Mouse (Mus musculus) liver, embryonic 15.5 days (tissue): ENCODE results near the gene Ankrd55. TPM values are rescaled to one million over a fixed set of nuclear protein-coding genes. Genes with fewer than 3 reads are reported as not detected.

ENCODE experiments used
- ATAC-seq: fragments of 200-750 bp; cut with Nextera tagmentation; 2 replicates; pipeline ENCODE4 v1.8.0; 2017; ENCODE audit warnings: moderate number of reproducible peaks, mild to moderate bottlenecking, moderate library complexity; ENCODE audit not compliant: insufficient read depth
- H3K27ac ChIP-seq: fragments of 300-500 bp; sonication (generic); replicated peaks from 2 replicates; pipeline ENCODE4 v1.5.1; 2015; ENCODE audit warnings: mild to moderate bottlenecking, inconsistent platforms
- H3K27me3 ChIP-seq: fragments of 300-500 bp; sonication (generic); 2 replicates; pipeline ENCODE4 v1.6.1; 2015; ENCODE audit warnings: mild to moderate bottlenecking, inconsistent platforms
- H3K36me3 ChIP-seq: fragments of 300-500 bp; sonication (generic); replicated peaks from 2 replicates; pipeline ENCODE4 v1.6.1; 2015; ENCODE audit warnings: moderate library complexity, mild to moderate bottlenecking, inconsistent platforms
- H3K4me1 ChIP-seq: fragments of 300-500 bp; sonication (generic); replicated peaks from 2 replicates; pipeline ENCODE4 v1.6.1; 2015; ENCODE audit warnings: inconsistent platforms
- H3K4me2 ChIP-seq: fragments of 300-500 bp; sonication (generic); 2 replicates; pipeline ENCODE4 v1.6.1; 2015; ENCODE audit warnings: moderate library complexity, mild to moderate bottlenecking, inconsistent platforms
- H3K4me3 ChIP-seq: fragments of 300-500 bp; sonication (generic); replicated peaks from 2 replicates; pipeline ENCODE4 v1.5.1; 2015; ENCODE audit warnings: mild to moderate bottlenecking, inconsistent platforms
- H3K9ac ChIP-seq: fragments of 300-500 bp; sonication (generic); 2 replicates; pipeline ENCODE4 v1.6.1; 2015; ENCODE audit warnings: moderate library complexity, mild to moderate bottlenecking, inconsistent platforms
- H3K9me3 ChIP-seq: fragments of 300-500 bp; sonication (generic); replicated peaks from 2 replicates; pipeline ENCODE4 v1.6.1; 2016; ENCODE audit warnings: inconsistent platforms
- WGBS: fragments of 180-500 bp; shearing (Covaris S2); methylation state at CpG from one replicate; pipeline ENCODE4 v1.1.7; 2015; ENCODE audit warnings: mixed read lengths; ENCODE audit not compliant: insufficient replicate concordance; 5-methylcytosine and 5-hydroxymethylcytosine counted together
- polyA plus RNA-seq: library from polyadenylated mRNA; unstranded; fragments of >200 nt; fragmentation: Nextera tagmentation; extraction: Ambion mirVana; gene quantifications from 2 replicates; pipeline ENCODE4 v1.2.1, GENCODE M21; 2015

Gene Ankrd55
- polyA plus RNA-seq, 1 experiment from 2014 or later = 0.08 TPM

- no peak overlapping the region for H3K27ac ChIP-seq
- H3K27me3 ChIP-seq = no peaks in the 10 kb centered on the region
- H3K36me3 ChIP-seq = no peaks in the 10 kb centered on the region
- no peaks in the 10 kb centered on the region for H3K4me1 ChIP-seq
- no peak for ATAC-seq
- WGBS = 67% methylated on average over 5 of the region's 5 CpGs
- no peaks in the 10 kb centered on the region for H3K9me3 ChIP-seq
- H3K4me2 ChIP-seq = no peak overlapping the region
- H3K9ac ChIP-seq = no peak overlapping the region
- no peak overlapping the region for H3K4me3 ChIP-seq
Observed at GRCm38 (mm10) chr13:112343628-112344009, 55.4 kb downstream of the Ankrd55 start.

- WGBS = 43% methylated on average over 8 of the region's 8 CpGs
- H3K9me3 ChIP-seq = no peaks in the 10 kb centered on the region
- H3K4me2 ChIP-seq = no peak overlapping the region
- no peak overlapping the region for H3K27ac ChIP-seq
- no peaks in the 10 kb centered on the region for H3K4me1 ChIP-seq
- no peaks in the 10 kb centered on the region for H3K27me3 ChIP-seq
- H3K4me3 ChIP-seq = no peak overlapping the region
- no peak for ATAC-seq
- no peak overlapping the region for H3K9ac ChIP-seq
- no peaks in the 10 kb centered on the region for H3K36me3 ChIP-seq
Observed at GRCm38 (mm10) chr13:112344270-112344864, 56.1 kb downstream of the Ankrd55 start.

- no peaks in the 10 kb centered on the region for H3K4me1 ChIP-seq
- no peaks in the 10 kb centered on the region for H3K27me3 ChIP-seq
- no peak overlapping the region for H3K4me2 ChIP-seq
- no peaks in the 10 kb centered on the region for H3K9me3 ChIP-seq
- WGBS = 53% methylated on average over 2 of the region's 2 CpGs
- no peak overlapping the region for H3K4me3 ChIP-seq
- ATAC-seq = no peak
- H3K27ac ChIP-seq = no peak overlapping the region
- no peaks in the 10 kb centered on the region for H3K36me3 ChIP-seq
- no peak overlapping the region for H3K9ac ChIP-seq
Observed at GRCm38 (mm10) chr13:112345542-112345941, 57.3 kb downstream of the Ankrd55 start.

GRCm38 (mm10) chr13:112346031-112346430 lies 57.8 kb downstream of the Ankrd55 start:
- Histone ChIP-seq H3K4me1 (no peaks in the 10 kb centered on the region), H3K36me3 (no peaks in the 10 kb centered on the region), H3K4me3 (no peak overlapping the region), H3K27ac (no peak overlapping the region), H3K9ac (no peak overlapping the region), H3K4me2 (no peak overlapping the region), H3K9me3 (no peaks in the 10 kb centered on the region), H3K27me3 (no peaks in the 10 kb centered on the region)
- no peak for ATAC-seq
- WGBS = 70% methylated on average over 11 of the region's 11 CpGs

- Histone ChIP-seq H3K27ac (no peak overlapping the region), H3K27me3 (no peaks in the 10 kb centered on the region), H3K4me3 (no peak overlapping the region), H3K4me2 (no peak overlapping the region), H3K9me3 (no peaks in the 10 kb centered on the region), H3K9ac (no peak overlapping the region), H3K4me1 (no peaks in the 10 kb centered on the region), H3K36me3 (no peaks in the 10 kb centered on the region)
- no peak for ATAC-seq
- WGBS = 61% methylated on average over 7 of the region's 7 CpGs
Observed at GRCm38 (mm10) chr13:112346659-112347142, 58.5 kb downstream of the Ankrd55 start.

- 88% methylated on average over 1 of the region's 1 CpGs for WGBS
- H3K4me1 ChIP-seq = no peaks in the 10 kb centered on the region
- H3K4me2 ChIP-seq = no peak overlapping the region
- H3K27ac ChIP-seq = no peak overlapping the region
- no peaks in the 10 kb centered on the region for H3K36me3 ChIP-seq
- no peak overlapping the region for H3K4me3 ChIP-seq
- no peaks in the 10 kb centered on the region for H3K27me3 ChIP-seq
- H3K9me3 ChIP-seq = no peaks in the 10 kb centered on the region
- H3K9ac ChIP-seq = no peak overlapping the region
- no peak for ATAC-seq
Observed at GRCm38 (mm10) chr13:112348250-112348649, 60.0 kb downstream of the Ankrd55 start.

- no peaks in the 10 kb centered on the region for H3K36me3 ChIP-seq
- no peak overlapping the region for H3K9ac ChIP-seq
- no peaks in the 10 kb centered on the region for H3K27me3 ChIP-seq
- 75% methylated on average over 14 of the region's 14 CpGs for WGBS
- H3K4me1 ChIP-seq = no peaks in the 10 kb centered on the region
- no peak for ATAC-seq
- no peak overlapping the region for H3K4me2 ChIP-seq
- no peaks in the 10 kb centered on the region for H3K9me3 ChIP-seq
- H3K27ac ChIP-seq = no peak overlapping the region
- no peak overlapping the region for H3K4me3 ChIP-seq
Observed at GRCm38 (mm10) chr13:112348896-112349484, 60.7 kb downstream of the Ankrd55 start.

- Histone ChIP-seq H3K4me1 (no peaks in the 10 kb centered on the region), H3K9ac (no peak overlapping the region), H3K4me2 (no peak overlapping the region), H3K9me3 (no peaks in the 10 kb centered on the region), H3K4me3 (no peak overlapping the region), H3K36me3 (no peaks in the 10 kb centered on the region), H3K27me3 (no peaks in the 10 kb centered on the region), H3K27ac (no peak overlapping the region)
- 78% methylated on average over 7 of the region's 7 CpGs for WGBS
- no peak for ATAC-seq
Observed at GRCm38 (mm10) chr13:112349500-112349899, 61.2 kb downstream of the Ankrd55 start.

GRCm38 (mm10) chr13:112351943-112352342 lies 63.7 kb downstream of the Ankrd55 start:
- no peak overlapping the region for H3K4me3 ChIP-seq
- H3K4me2 ChIP-seq = no peak overlapping the region
- H3K9ac ChIP-seq = no peak overlapping the region
- H3K27ac ChIP-seq = no peak overlapping the region
- no peak for ATAC-seq
- no peaks in the 10 kb centered on the region for H3K9me3 ChIP-seq
- 57% methylated on average over 8 of the region's 8 CpGs for WGBS
- H3K36me3 ChIP-seq = no peaks in the 10 kb centered on the region
- no peaks in the 10 kb centered on the region for H3K4me1 ChIP-seq
- no peaks in the 10 kb centered on the region for H3K27me3 ChIP-seq

GRCm38 (mm10) chr13:112354109-112354867 lies 66.0 kb downstream of the Ankrd55 start:
- no peak overlapping the region for H3K27ac ChIP-seq
- no peak for ATAC-seq
- no peak overlapping the region for H3K4me3 ChIP-seq
- no peaks in the 10 kb centered on the region for H3K9me3 ChIP-seq
- no peak overlapping the region for H3K9ac ChIP-seq
- no peaks in the 10 kb centered on the region for H3K36me3 ChIP-seq
- no peaks in the 10 kb centered on the region for H3K4me1 ChIP-seq
- no peak overlapping the region for H3K4me2 ChIP-seq
- H3K27me3 ChIP-seq = no peaks in the 10 kb centered on the region
- WGBS = 34% methylated on average over 6 of the region's 6 CpGs

GRCm38 (mm10) chr13:112354958-112355357 lies 66.7 kb downstream of the Ankrd55 start:
- Histone ChIP-seq H3K4me3 (no peak overlapping the region), H3K4me1 (no peaks in the 10 kb centered on the region), H3K27ac (no peak overlapping the region), H3K4me2 (no peak overlapping the region), H3K27me3 (no peaks in the 10 kb centered on the region), H3K36me3 (no peaks in the 10 kb centered on the region), H3K9me3 (no peaks in the 10 kb centered on the region), H3K9ac (no peak overlapping the region)
- 35% methylated on average over 10 of the region's 10 CpGs for WGBS
- no peak for ATAC-seq
